Mouse (Mus musculus): Measurements from ENCODE around the gene Kcnq4. TPM values are rescaled to one million over a fixed set of nuclear protein-coding genes. Genes with fewer than 3 reads are reported as not detected.
A peak's percentile ranks its signal among the peaks of the same experiment; 100 is the strongest.

The Kcnq4 gene
- polyA plus RNA-seq, 1 experiment from 2014 or later = 2.3 TPM

DNA sequence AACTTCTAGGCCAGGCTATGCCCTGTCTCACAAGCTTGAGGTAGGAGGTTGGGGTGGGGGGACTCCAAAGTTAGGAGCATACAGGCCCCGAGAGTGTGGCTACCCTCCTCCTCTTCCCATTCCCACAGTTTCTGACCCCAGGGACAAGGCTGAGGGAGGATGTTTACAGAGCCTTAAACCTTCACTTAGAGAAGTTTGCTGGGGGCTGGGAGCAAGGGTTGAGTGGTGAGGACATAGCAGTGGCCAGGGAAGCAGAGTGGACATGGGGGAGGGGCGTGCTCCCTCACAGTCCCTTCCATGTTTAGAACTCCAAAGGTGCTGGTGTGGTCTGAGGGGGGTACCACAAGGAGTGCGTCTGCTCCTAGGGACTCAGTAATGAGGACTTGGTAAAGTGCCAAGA is 4.8 kb downstream of the Kcnq4 start:
- Histone ChIP-seq H3K27me3 (replicated peaks) (peaks cover 35% of the 10 kb centered on the region), H3K27ac (no peak overlapping the region), H3K9me3 (no peaks in the 10 kb centered on the region), H3K36me3 (no peaks in the 10 kb centered on the region), H3K9ac (no peak overlapping the region), H3K4me3 (replicated peaks) (no peak overlapping the region), H3K4me2 (replicated peaks) (no peak overlapping the region), H3K4me1 (replicated peaks) (peaks cover 14% of the 10 kb centered on the region)
- ATAC-seq = no peak
- 45% methylated on average over 3 of the region's 3 CpGs for WGBS

DNA sequence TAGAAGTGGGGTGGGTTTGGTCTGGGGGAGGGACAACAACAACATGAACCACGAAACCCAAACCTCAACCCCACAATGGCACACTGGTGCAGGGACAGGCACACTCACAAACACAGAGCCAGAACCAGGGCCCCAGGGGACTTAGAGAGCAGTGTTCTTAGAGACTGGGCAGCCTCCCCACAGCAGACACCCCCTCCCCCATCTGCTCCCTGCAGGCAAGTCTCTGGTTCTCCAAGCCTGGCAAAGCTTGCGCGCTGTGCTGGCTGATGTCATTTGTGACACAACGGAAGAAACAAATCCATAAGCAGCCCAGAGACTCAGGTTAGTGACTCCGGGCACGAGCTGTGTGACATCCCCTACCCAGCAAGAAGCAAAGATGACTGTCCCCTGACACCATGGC is 7.1 kb downstream of the Kcnq4 start:
- WGBS = 72% methylated on average over 6 of the region's 6 CpGs
- no peak overlapping the region for H3K27ac ChIP-seq
- no peak overlapping the region for H3K4me2 ChIP-seq (replicated peaks)
- H3K9me3 ChIP-seq = no peaks in the 10 kb centered on the region
- no peak overlapping the region for H3K4me3 ChIP-seq (replicated peaks)
- no peak overlapping the region for H3K9ac ChIP-seq
- peaks cover 2% of the 10 kb centered on the region; the same call in 1 of the 2 replicates for H3K4me1 ChIP-seq (replicated peaks)
- H3K27me3 ChIP-seq (replicated peaks) = peaks cover 12% of the 10 kb centered on the region
- ATAC-seq = no peak
- no peaks in the 10 kb centered on the region for H3K36me3 ChIP-seq

DNA sequence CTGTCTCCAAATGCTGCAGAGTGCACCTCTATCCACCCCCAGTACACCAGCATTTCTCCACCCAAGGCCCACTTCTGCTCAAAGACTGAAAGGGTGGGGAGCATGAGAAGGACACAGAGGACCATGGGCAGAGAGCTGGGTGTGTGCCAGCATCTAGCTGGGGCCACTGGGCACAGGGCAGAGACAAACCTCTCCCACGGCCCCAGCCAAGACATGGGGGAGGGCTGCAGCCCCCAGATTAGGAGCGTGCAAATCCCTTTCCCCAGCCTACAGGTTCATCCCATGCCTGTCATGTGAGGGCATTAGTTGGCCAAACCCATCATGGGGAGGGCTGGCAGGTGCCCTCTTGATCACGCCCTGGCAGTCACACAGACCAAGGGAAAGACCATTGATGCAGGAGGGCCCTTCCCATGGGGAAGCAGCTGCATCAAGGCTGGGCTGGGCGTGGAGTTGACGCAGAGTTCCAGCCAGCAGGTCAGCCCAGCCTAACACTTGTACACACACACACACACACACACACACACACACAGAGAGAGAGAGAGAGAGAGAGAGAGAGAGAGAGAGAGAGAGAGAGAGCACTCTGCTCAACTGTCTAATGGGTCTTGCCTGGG is 14.3 kb downstream of the Kcnq4 start:
- Histone ChIP-seq H3K9me3 (no peaks in the 10 kb centered on the region), H3K4me1 (replicated peaks) (peaks cover 22% of the 10 kb centered on the region), H3K4me3 (replicated peaks) (no peak overlapping the region), H3K9ac (no peak overlapping the region), H3K36me3 (no peaks in the 10 kb centered on the region), H3K27me3 (replicated peaks) (peaks cover 11% of the 10 kb centered on the region; the same call in 1 of the 2 replicates), H3K27ac (no peak overlapping the region), H3K4me2 (replicated peaks) (no peak overlapping the region)
- WGBS = 70% methylated on average over 5 of the region's 5 CpGs
- no peak for ATAC-seq

DNA sequence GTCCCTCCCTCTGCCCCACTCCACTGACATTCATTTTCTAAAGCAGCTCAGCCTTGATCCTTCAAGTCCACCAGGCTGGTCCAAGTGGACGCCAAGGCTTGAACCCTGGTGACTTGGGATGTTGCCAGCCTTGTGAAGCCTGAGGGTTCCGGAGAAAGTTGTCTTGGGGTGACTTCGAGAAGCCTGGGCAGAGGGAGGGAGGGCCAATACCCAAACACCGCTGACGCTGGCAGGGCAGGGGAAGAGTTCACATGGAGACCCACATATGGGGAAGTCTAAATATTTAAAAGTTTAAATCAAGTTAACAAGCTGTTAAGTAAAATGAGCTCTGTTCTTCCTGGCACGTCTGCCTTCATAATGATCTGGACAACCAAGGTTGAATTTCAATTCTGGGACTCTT is 15.7 kb downstream of the Kcnq4 start:
- no peak overlapping the region for H3K27ac ChIP-seq
- no peak overlapping the region for H3K9ac ChIP-seq
- no peak overlapping the region for H3K4me2 ChIP-seq (replicated peaks)
- H3K4me1 ChIP-seq (replicated peaks) = peaks cover 22% of the 10 kb centered on the region
- ATAC-seq = no peak
- no peak overlapping the region for H3K4me3 ChIP-seq (replicated peaks)
- WGBS = 49% methylated on average over 6 of the region's 6 CpGs
- H3K36me3 ChIP-seq = no peaks in the 10 kb centered on the region
- H3K27me3 ChIP-seq (replicated peaks) = peaks cover 14% of the 10 kb centered on the region; the same call in 1 of the 2 replicates
- H3K9me3 ChIP-seq = no peaks in the 10 kb centered on the region

DNA sequence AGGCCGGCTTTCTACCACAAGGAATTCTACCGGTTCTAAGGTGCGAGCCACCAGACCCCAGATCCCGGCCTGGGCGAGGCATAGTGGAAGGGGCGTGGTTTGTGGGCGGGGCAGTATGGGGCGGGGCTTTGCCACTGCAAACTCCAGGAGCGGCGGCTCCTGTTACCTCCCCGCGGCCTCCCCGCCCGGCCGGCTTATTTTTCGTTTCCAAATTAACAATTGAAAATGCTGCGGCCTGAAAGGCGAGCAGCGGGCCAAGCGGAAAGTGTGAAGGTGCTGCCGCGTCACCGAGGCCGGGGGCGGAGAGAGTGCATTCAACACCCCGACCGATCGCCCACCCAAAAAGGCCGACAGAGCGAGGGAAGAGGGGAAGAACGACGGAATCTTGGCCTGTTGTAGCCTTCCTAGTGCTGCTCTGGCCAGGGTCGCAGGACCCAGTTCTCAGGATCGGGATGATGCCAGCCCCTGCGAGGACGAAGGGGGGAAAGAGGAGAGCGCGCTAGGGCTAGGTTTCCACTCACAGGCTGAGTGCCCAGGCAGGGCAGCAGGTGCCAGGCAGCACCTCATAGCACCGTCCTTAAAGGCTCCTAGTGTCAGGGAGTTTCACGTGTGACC is 17.3 kb downstream of the Kcnq4 start:
- Histone ChIP-seq H3K9ac (peak overlapping the region; percentile 45), H3K4me2 (replicated peaks) (peak overlapping the region; percentile 96), H3K9me3 (no peaks in the 10 kb centered on the region), H3K36me3 (no peaks in the 10 kb centered on the region), H3K27ac (no peak overlapping the region), H3K27me3 (replicated peaks) (peaks cover 14% of the 10 kb centered on the region; the same call in 1 of the 2 replicates), H3K4me3 (replicated peaks) (peak overlapping the region; percentile 49), H3K4me1 (replicated peaks) (peaks cover 22% of the 10 kb centered on the region)
- peak; percentile 94 for ATAC-seq
- under 1% methylated on average over 40 of the region's 40 CpGs for WGBS

DNA sequence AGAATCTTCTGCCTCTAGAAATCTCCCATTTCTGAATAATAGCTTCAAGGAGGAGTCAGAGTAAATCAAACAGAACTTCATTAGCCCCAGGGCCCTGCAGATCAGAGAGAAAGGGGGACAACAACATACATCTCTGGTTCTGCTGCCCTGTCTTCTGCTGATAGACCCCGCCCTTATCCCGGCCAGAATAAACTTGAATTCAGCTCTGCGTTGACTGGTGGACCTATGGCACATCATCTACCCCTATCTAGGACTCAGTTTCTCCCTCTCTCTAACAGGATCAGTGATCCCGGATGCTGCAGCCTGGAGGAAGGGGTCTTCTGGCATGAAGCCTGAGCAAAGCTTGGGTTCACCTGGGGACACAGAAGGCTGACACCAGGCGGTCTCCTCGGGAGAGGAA is 17.8 kb downstream of the Kcnq4 start:
- WGBS = 24% methylated on average over 6 of the region's 6 CpGs
- Histone ChIP-seq H3K4me1 (replicated peaks) (peaks cover 22% of the 10 kb centered on the region), H3K4me2 (replicated peaks) (peak overlapping the region; percentile 96), H3K36me3 (no peaks in the 10 kb centered on the region), H3K4me3 (replicated peaks) (peak overlapping the region; percentile 49), H3K27ac (no peak overlapping the region), H3K9me3 (no peaks in the 10 kb centered on the region), H3K9ac (0 out of 2 replicates have a peak overlapping the region, but pooled peaks have one; percentile 45), H3K27me3 (replicated peaks) (peaks cover 14% of the 10 kb centered on the region; the same call in 1 of the 2 replicates)
- ATAC-seq = peak; percentile 28

GRCm38 (mm10) chr4:120730146-120730545 is 18.3 kb downstream of the Kcnq4 start:
- WGBS = 43% methylated on average over 6 of the region's 6 CpGs
- H3K27ac ChIP-seq = no peak overlapping the region
- no peak overlapping the region for H3K9ac ChIP-seq
- peaks cover 22% of the 10 kb centered on the region for H3K4me1 ChIP-seq (replicated peaks)
- no peak overlapping the region for H3K4me2 ChIP-seq (replicated peaks)
- H3K9me3 ChIP-seq = no peaks in the 10 kb centered on the region
- no peaks in the 10 kb centered on the region for H3K36me3 ChIP-seq
- no peak overlapping the region for H3K4me3 ChIP-seq (replicated peaks)
- H3K27me3 ChIP-seq (replicated peaks) = peaks cover 14% of the 10 kb centered on the region; the same call in 1 of the 2 replicates
- ATAC-seq = no peak

- no peak overlapping the region for H3K9ac ChIP-seq
- ATAC-seq = no peak
- no peaks in the 10 kb centered on the region for H3K36me3 ChIP-seq
- H3K4me3 ChIP-seq (replicated peaks) = no peak overlapping the region
- 54% methylated on average over 6 of the region's 6 CpGs for WGBS
- H3K27me3 ChIP-seq (replicated peaks) = peaks cover 14% of the 10 kb centered on the region; the same call in 1 of the 2 replicates
- H3K4me2 ChIP-seq (replicated peaks) = no peak overlapping the region
- no peaks in the 10 kb centered on the region for H3K9me3 ChIP-seq
- no peak overlapping the region for H3K27ac ChIP-seq
- H3K4me1 ChIP-seq (replicated peaks) = peaks cover 22% of the 10 kb centered on the region
Measured at GRCm38 (mm10) chr4:120729441-120729840, 19.0 kb downstream of the Kcnq4 start.

DNA sequence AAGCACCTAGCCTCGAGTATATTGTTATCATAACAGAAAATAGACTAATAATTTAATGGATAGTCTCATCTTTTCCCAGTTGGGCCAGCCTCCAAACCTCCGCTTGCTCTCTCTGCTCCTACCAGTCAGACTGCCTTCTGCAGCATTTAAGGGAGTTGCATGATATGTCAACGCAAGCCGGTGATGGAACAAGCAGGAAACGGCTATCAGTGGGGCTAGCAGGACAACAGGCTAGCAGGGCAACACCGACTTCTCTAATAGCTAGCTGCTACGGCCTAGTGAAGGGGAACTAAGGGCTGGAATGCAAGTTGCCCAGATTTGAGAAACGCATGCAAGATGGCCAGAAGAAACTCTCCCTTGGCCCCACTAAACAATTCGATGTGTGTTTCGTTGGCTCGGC is 20.6 kb downstream of the Kcnq4 start:
- no peak for ATAC-seq
- Histone ChIP-seq H3K4me1 (replicated peaks) (peaks cover 12% of the 10 kb centered on the region), H3K4me3 (replicated peaks) (no peak overlapping the region), H3K9ac (no peak overlapping the region), H3K27me3 (replicated peaks) (peaks cover 14% of the 10 kb centered on the region; the same call in 1 of the 2 replicates), H3K27ac (no peak overlapping the region), H3K9me3 (no peaks in the 10 kb centered on the region), H3K36me3 (no peaks in the 10 kb centered on the region), H3K4me2 (replicated peaks) (no peak overlapping the region)
- WGBS = 78% methylated on average over 11 of the region's 11 CpGs

DNA sequence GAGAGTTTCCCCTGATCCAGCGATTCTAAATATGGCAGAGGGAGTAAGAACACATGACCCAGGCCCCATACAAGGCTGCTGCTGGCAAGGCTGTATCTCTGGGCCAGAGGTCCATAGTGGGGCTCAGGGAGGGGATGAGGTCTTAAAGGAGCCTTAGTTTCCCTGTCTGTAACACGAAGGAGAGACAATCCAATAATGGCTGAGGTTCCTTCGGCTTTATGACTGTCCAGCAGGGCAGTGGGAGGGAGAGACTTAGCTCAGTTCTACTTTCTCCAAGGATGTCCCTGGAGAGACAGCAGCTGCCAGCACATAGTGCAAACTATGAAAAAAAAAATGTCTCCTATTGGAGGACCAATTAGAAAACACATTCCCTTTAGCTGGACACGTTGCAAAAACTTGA is 22.2 kb downstream of the Kcnq4 start:
- H3K9ac ChIP-seq = no peak overlapping the region
- 53% methylated on average over 4 of the region's 4 CpGs for WGBS
- peaks cover 2% of the 10 kb centered on the region; the same call in 1 of the 2 replicates for H3K27me3 ChIP-seq (replicated peaks)
- H3K4me3 ChIP-seq (replicated peaks) = no peak overlapping the region
- H3K36me3 ChIP-seq = no peaks in the 10 kb centered on the region
- peaks cover 5% of the 10 kb centered on the region for H3K4me1 ChIP-seq (replicated peaks)
- H3K27ac ChIP-seq = 0 out of 2 replicates have a peak overlapping the region, but pooled peaks have one; percentile 6
- ATAC-seq = 0 out of 2 replicates have a peak, but pooled peaks have one; percentile 18
- no peak overlapping the region for H3K4me2 ChIP-seq (replicated peaks)
- H3K9me3 ChIP-seq = no peaks in the 10 kb centered on the region

DNA sequence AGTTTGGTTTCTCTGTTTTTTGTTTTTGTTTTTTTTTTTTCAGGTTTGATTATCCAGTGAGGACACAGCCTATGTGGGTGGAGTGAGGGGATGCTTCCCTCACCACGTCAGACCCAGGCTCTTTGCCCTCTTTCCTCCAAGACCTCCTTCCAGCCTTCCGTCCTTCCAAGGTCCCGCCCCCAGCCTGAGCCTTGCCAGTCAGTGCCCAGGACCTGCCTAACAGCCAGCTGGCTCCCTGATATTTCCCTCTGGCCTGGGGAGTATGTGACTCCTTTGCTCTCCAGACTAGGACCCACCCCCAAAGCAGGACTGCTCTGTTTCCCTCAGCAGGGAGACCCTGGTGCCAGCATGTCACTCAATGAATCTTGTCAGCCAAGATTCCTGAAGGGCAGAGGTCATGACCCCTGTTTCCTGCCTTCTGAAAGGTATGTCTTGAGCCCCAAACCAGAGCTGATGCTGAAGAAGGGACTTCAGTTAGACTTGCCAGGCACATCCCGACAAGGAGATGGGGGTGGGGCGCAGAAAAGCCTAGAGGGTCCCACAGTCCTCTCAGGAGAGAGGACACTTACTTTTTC is 22.8 kb downstream of the Kcnq4 start:
- Histone ChIP-seq H3K9ac (no peak overlapping the region), H3K9me3 (no peaks in the 10 kb centered on the region), H3K4me1 (replicated peaks) (peaks cover 1% of the 10 kb centered on the region; the same call in 1 of the 2 replicates), H3K27ac (0 out of 2 replicates have a peak overlapping the region, but pooled peaks have one; percentile 6), H3K36me3 (no peaks in the 10 kb centered on the region), H3K27me3 (replicated peaks) (peaks cover 2% of the 10 kb centered on the region; the same call in 1 of the 2 replicates), H3K4me2 (replicated peaks) (no peak overlapping the region), H3K4me3 (replicated peaks) (no peak overlapping the region)
- no peak for ATAC-seq
- 43% methylated on average over 5 of the region's 5 CpGs for WGBS

GRCm38 (mm10) chr4:120721574-120721973 is 26.8 kb downstream of the Kcnq4 start:
- H3K27me3 ChIP-seq (replicated peaks) = peaks cover 9% of the 10 kb centered on the region; the same call in 1 of the 2 replicates
- no peak overlapping the region for H3K4me3 ChIP-seq (replicated peaks)
- H3K36me3 ChIP-seq = no peaks in the 10 kb centered on the region
- 0 out of 2 replicates have a peak, but pooled peaks cover 3% of the 10 kb centered on the region for H3K4me1 ChIP-seq (replicated peaks)
- H3K9ac ChIP-seq = no peak overlapping the region
- H3K9me3 ChIP-seq = no peaks in the 10 kb centered on the region
- H3K27ac ChIP-seq = no peak overlapping the region
- ATAC-seq = no peak
- H3K4me2 ChIP-seq (replicated peaks) = no peak overlapping the region
- WGBS = 68% methylated on average over 2 of the region's 2 CpGs
